Mouse (Mus musculus): ENCODE results near the gene Osbpl10. TPM values are rescaled to one million over a fixed set of nuclear protein-coding genes. Genes with fewer than 3 reads are reported as not detected.
A peak's percentile ranks its signal among the peaks of the same experiment; 100 is the strongest.

The Osbpl10 gene
- polyA plus RNA-seq, 1 experiment, result 1.7 TPM

DNA sequence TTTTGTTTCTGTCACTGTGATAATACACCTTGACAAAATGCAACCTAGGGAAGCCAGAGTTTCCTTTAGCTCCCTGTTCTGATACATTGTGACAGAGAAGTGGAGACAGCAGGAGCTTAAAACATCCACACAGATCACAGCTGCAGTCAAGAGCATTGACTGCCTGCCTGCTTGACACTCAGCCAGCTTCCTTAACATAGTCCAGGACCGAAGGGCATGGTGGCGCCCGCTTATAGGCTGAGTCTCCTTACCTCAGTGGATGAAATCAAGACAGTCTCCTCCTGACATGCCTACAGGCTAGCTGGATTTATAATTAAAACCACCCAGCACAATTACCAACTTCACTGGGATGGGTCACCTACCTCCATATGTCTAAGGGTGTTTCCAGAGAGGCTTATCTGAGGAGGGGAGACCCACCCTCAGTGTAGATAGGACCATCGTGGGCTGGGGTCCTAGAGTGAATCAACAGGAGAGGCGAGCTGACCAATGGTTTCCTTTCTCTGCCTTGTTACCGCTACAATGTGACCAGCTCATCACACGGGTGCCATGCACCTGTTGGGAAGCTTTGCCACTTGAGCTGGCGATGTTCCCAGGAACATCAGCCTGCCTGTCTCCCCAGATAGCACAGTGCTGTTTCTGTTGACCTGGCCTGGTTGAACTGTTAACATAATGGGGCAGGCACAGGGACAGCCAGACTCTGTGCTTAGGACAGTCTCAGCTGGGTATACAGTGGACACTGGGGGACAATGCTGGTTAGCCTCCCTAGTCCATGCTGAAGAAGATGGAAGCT, 76.9 kb downstream of the Osbpl10 start:
- TF ChIP-seq MYOD1 (IDR thresholded peaks at IDR 0.05; ENCODE audit: control insufficient read depth in 1 of 3, insufficient read length in 2 of 3, low read depth in 2 of 3), result peak in 1 of 3 experiments; percentile 80
- no peak for TF ChIP-seq MYOG (IDR thresholded peaks at IDR 0.05; ENCODE audit: control insufficient read depth in 1 of 3, insufficient read depth in 1 of 3, insufficient read length in 2 of 3, low read depth in 2 of 3)
- H3K36me3 ChIP-seq (ENCODE audit: control insufficient read depth, insufficient read depth), result no peaks in the 10 kb centered on the region
- no peak overlapping the region for H3K4me2 ChIP-seq (ENCODE audit: low read depth)
- H3ac ChIP-seq (ENCODE audit: control insufficient read depth, insufficient read length), result no peak overlapping the region
- H3K79me2 ChIP-seq (ENCODE audit: control insufficient read depth, insufficient read depth), result no peaks in the 10 kb centered on the region
- no peaks in the 10 kb centered on the region for H3K27me3 ChIP-seq (ENCODE audit: control insufficient read depth, insufficient read depth, insufficient read length)
- H3K4me3 ChIP-seq, result no peak overlapping the region

DNA sequence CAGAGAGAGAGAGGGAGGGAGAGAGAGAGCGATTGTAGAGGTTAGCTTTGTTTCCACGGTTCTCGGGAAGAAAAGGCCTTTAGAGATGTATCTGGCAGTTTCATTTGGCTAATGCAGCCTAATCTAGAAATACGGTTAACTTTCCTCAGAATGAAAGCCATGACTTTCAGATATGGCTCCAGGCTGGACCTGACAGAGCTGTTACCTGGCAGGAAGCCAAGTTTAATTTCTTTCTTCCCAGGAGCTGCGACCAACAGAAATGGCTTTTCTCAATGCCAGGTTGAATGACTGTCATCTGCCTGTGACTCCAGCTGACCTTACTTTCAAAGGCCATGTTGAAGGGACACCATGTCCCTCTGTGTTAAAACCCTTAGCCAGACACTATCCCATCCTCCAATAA, 80.4 kb downstream of the Osbpl10 start:
- Histone ChIP-seq H3ac (ENCODE audit: control insufficient read depth, insufficient read length) (no peak overlapping the region), H3K36me3 (ENCODE audit: control insufficient read depth, insufficient read depth) (no peaks in the 10 kb centered on the region), H3K4me2 (ENCODE audit: low read depth) (no peak overlapping the region), H3K79me2 (ENCODE audit: control insufficient read depth, insufficient read depth) (no peaks in the 10 kb centered on the region), H3K4me3 (no peak overlapping the region), H3K27me3 (ENCODE audit: control insufficient read depth, insufficient read depth, insufficient read length) (no peaks in the 10 kb centered on the region)
- no peak for TF ChIP-seq TCF3 (IDR thresholded peaks at IDR 0.05; ENCODE audit: insufficient read length, low read depth)
- no peak for TF ChIP-seq MAX (IDR thresholded peaks at IDR 0.05; ENCODE audit: low read depth)
- no peak for TF ChIP-seq TCF12 (IDR thresholded peaks at IDR 0.05; ENCODE audit: insufficient read depth, poor library complexity, severe bottlenecking)
- no peak for TF ChIP-seq E2F4 (IDR thresholded peaks at IDR 0.05; ENCODE audit: insufficient read depth)
- TF ChIP-seq SRF (IDR thresholded peaks at IDR 0.05; ENCODE audit: control insufficient read depth, insufficient read length, low read depth), result no peak
- TF ChIP-seq REST (IDR thresholded peaks at IDR 0.05; ENCODE audit: insufficient read depth, insufficient read length), result no peak
- no peak for TF ChIP-seq MYOG (IDR thresholded peaks at IDR 0.05; ENCODE audit: control insufficient read depth in 1 of 3, insufficient read depth in 1 of 3, insufficient read length in 2 of 3, low read depth in 2 of 3)
- TF ChIP-seq CEBPB (IDR thresholded peaks at IDR 0.05; ENCODE audit: insufficient read depth, poor library complexity, severe bottlenecking), result no peak
- no peak for TF ChIP-seq MYOD1 (IDR thresholded peaks at IDR 0.05; ENCODE audit: control insufficient read depth in 1 of 3, insufficient read length in 2 of 3, low read depth in 2 of 3)
- TF ChIP-seq USF1 (IDR thresholded peaks at IDR 0.05; ENCODE audit: low read depth), result no peak
- TF ChIP-seq POLR2AphosphoS2 (IDR thresholded peaks at IDR 0.05; ENCODE audit: insufficient read length, low read depth), result no peak
- no peak for TF ChIP-seq POLR2A (IDR thresholded peaks at IDR 0.05; ENCODE audit: insufficient read length, low read depth)

DNA sequence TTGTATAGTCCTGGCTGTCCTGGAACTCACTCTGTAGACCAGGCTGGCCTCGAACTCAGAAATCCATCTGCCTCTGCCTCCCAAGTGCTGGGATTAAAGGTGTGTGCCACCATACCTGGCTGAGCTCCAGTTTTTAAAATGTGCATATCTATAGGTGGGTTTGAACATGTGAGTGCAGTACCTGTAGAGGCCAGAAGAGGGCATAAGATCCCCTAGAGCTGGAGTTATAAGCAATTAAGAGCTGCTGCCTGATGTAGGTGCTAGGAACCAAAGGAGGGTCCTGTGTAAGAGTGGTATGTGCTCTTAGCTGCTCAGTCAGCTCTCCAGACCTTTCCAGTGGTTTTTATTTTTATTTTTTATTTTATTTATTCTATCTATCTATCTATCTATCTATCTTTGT, 86.5 kb downstream of the Osbpl10 start:
- Histone ChIP-seq H3K4me2 (ENCODE audit: low read depth) (no peak overlapping the region), H3K36me3 (ENCODE audit: control insufficient read depth, insufficient read depth) (no peaks in the 10 kb centered on the region), H3ac (ENCODE audit: control insufficient read depth, insufficient read length) (no peak overlapping the region), H3K27me3 (ENCODE audit: control insufficient read depth, insufficient read depth, insufficient read length) (no peaks in the 10 kb centered on the region), H3K4me3 (no peak overlapping the region), H3K79me2 (ENCODE audit: control insufficient read depth, insufficient read depth) (no peaks in the 10 kb centered on the region)
- TF ChIP-seq TCF12 (IDR thresholded peaks at IDR 0.05; ENCODE audit: insufficient read depth, poor library complexity, severe bottlenecking) (no peak), SRF (IDR thresholded peaks at IDR 0.05; ENCODE audit: control insufficient read depth, insufficient read length, low read depth) (no peak), MAX (IDR thresholded peaks at IDR 0.05; ENCODE audit: low read depth) (no peak), TCF3 (IDR thresholded peaks at IDR 0.05; ENCODE audit: insufficient read length, low read depth) (no peak), MYOD1 (IDR thresholded peaks at IDR 0.05; ENCODE audit: control insufficient read depth in 1 of 3, insufficient read length in 2 of 3, low read depth in 2 of 3) (no peak), CEBPB (IDR thresholded peaks at IDR 0.05; ENCODE audit: insufficient read depth, poor library complexity, severe bottlenecking) (no peak)

DNA sequence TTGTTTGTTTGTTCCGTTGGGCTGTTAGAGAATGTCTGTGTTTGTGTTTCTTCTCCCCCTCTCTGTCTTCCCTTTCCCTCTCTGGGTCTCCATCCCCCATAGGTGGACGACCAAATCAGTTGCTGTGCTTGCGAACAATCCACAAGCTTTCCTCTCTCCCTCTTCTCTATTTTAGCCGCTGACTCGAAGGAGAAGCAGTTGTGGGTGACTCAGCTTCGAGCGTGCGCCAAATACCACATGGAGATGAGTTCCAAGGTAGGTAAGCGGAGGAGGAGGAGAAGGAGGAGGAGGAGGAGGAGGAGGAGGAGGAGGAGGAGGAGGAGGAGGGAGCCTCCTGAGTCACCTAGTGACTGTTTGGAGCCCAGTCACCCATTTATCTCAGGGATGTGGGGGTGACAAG, 88.7 kb downstream of the Osbpl10 start:
- H3K27me3 ChIP-seq (ENCODE audit: control insufficient read depth, insufficient read depth, insufficient read length), result no peaks in the 10 kb centered on the region
- no peaks in the 10 kb centered on the region for H3K36me3 ChIP-seq (ENCODE audit: control insufficient read depth, insufficient read depth)
- no peaks in the 10 kb centered on the region for H3K79me2 ChIP-seq (ENCODE audit: control insufficient read depth, insufficient read depth)
- TF ChIP-seq USF1 (IDR thresholded peaks at IDR 0.05; ENCODE audit: low read depth) (no peak), MYOD1 (IDR thresholded peaks at IDR 0.05; ENCODE audit: control insufficient read depth in 1 of 3, insufficient read length in 2 of 3, low read depth in 2 of 3) (no peak), TCF3 (IDR thresholded peaks at IDR 0.05; ENCODE audit: insufficient read length, low read depth) (no peak), POLR2A (IDR thresholded peaks at IDR 0.05; ENCODE audit: insufficient read length, low read depth) (no peak), CEBPB (IDR thresholded peaks at IDR 0.05; ENCODE audit: insufficient read depth, poor library complexity, severe bottlenecking) (no peak), POLR2AphosphoS2 (IDR thresholded peaks at IDR 0.05; ENCODE audit: insufficient read length, low read depth) (no peak), E2F4 (IDR thresholded peaks at IDR 0.05; ENCODE audit: insufficient read depth) (no peak), MAX (IDR thresholded peaks at IDR 0.05; ENCODE audit: low read depth) (no peak), SRF (IDR thresholded peaks at IDR 0.05; ENCODE audit: control insufficient read depth, insufficient read length, low read depth) (no peak), MYOG (IDR thresholded peaks at IDR 0.05; ENCODE audit: control insufficient read depth in 1 of 3, insufficient read depth in 1 of 3, insufficient read length in 2 of 3, low read depth in 2 of 3) (no peak), TCF12 (IDR thresholded peaks at IDR 0.05; ENCODE audit: insufficient read depth, poor library complexity, severe bottlenecking) (no peak), REST (IDR thresholded peaks at IDR 0.05; ENCODE audit: insufficient read depth, insufficient read length) (no peak)
- no peak overlapping the region for H3K4me2 ChIP-seq (ENCODE audit: low read depth)
- no peak overlapping the region for H3K4me3 ChIP-seq
- H3ac ChIP-seq (ENCODE audit: control insufficient read depth, insufficient read length), result no peak overlapping the region

DNA sequence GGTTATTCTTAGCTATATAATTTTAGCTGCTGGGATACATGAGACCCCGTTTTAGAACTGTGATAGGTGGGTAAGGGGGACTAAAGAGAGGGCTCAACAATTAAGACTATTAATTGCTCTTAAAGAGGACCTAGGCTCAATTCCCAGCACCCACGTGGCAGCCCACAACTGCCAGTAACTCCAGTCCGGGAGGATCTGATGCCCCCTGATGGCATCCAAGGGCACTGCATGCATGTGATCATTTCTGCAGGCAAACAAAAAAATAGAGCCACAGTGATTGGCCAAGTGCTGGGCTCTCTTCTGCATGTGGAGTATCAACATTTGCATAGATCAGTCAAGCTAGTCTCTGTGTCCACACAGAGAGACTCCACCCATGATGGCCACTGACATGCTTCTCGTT, 96.8 kb downstream of the Osbpl10 start:
- Histone ChIP-seq H3K4me3 (no peak overlapping the region), H3K4me2 (ENCODE audit: low read depth) (no peak overlapping the region), H3ac (ENCODE audit: control insufficient read depth, insufficient read length) (no peak overlapping the region), H3K36me3 (ENCODE audit: control insufficient read depth, insufficient read depth) (no peaks in the 10 kb centered on the region), H3K27me3 (ENCODE audit: control insufficient read depth, insufficient read depth, insufficient read length) (no peaks in the 10 kb centered on the region), H3K79me2 (ENCODE audit: control insufficient read depth, insufficient read depth) (no peaks in the 10 kb centered on the region)
- no peak for TF ChIP-seq SRF (IDR thresholded peaks at IDR 0.05; ENCODE audit: control insufficient read depth, insufficient read length, low read depth)
- no peak for TF ChIP-seq E2F4 (IDR thresholded peaks at IDR 0.05; ENCODE audit: insufficient read depth)
- no peak for TF ChIP-seq CEBPB (IDR thresholded peaks at IDR 0.05; ENCODE audit: insufficient read depth, poor library complexity, severe bottlenecking)
- no peak for TF ChIP-seq MAX (IDR thresholded peaks at IDR 0.05; ENCODE audit: low read depth)
- TF ChIP-seq MYOD1 (IDR thresholded peaks at IDR 0.05; ENCODE audit: control insufficient read depth in 1 of 3, insufficient read length in 2 of 3, low read depth in 2 of 3), result no peak
- TF ChIP-seq POLR2AphosphoS2 (IDR thresholded peaks at IDR 0.05; ENCODE audit: insufficient read length, low read depth), result no peak
- no peak for TF ChIP-seq TCF12 (IDR thresholded peaks at IDR 0.05; ENCODE audit: insufficient read depth, poor library complexity, severe bottlenecking)
- no peak for TF ChIP-seq REST (IDR thresholded peaks at IDR 0.05; ENCODE audit: insufficient read depth, insufficient read length)
- no peak for TF ChIP-seq USF1 (IDR thresholded peaks at IDR 0.05; ENCODE audit: low read depth)
- TF ChIP-seq TCF3 (IDR thresholded peaks at IDR 0.05; ENCODE audit: insufficient read length, low read depth), result no peak
- TF ChIP-seq MYOG (IDR thresholded peaks at IDR 0.05; ENCODE audit: control insufficient read depth in 1 of 3, insufficient read depth in 1 of 3, insufficient read length in 2 of 3, low read depth in 2 of 3), result no peak
- no peak for TF ChIP-seq POLR2A (IDR thresholded peaks at IDR 0.05; ENCODE audit: insufficient read length, low read depth)

Measured in myocyte (in vitro differentiated cells).